Mouse (Mus musculus) common myeloid progenitor, adult 5-6 weeks (primary cell): Measurements from ENCODE around the gene Zfp652. TPM values are rescaled to one million over a fixed set of nuclear protein-coding genes. Genes with fewer than 3 reads are reported as not detected.

Experiments used
- ATAC-seq: replicated peaks from 2 replicates; pipeline ENCODE4 v1.8.0; 2016; ENCODE audit warnings: low read depth, mild to moderate bottlenecking, moderate TSS enrichment, inconsistent platforms; ENCODE audit not compliant: poor library complexity, severe bottlenecking
- total RNA-seq: library from RNA; stranded (forward); fragments of 200-1000, 187-1606 nt; gene quantifications from 2 replicates; pipeline ENCODE4 v1.2.3, GENCODE M21; 2017

Gene Zfp652
- total RNA-seq, 1 experiment from 2014 or later: 22.2 TPM

GRCm38 (mm10) chr11:95794201-95794600 is 81.7 kb downstream of the Zfp652 start:
- ATAC-seq: no peak

GRCm38 (mm10) chr11:95795582-95795981 is 83.1 kb downstream of the Zfp652 start:
- ATAC-seq: no peak

GRCm38 (mm10) chr11:95805010-95805409 is 92.5 kb downstream of the Zfp652 start:
- no peak for ATAC-seq

GRCm38 (mm10) chr11:95805527-95805926 is 93.1 kb downstream of the Zfp652 start:
- peak; percentile 48 for ATAC-seq

GRCm38 (mm10) chr11:95807884-95808283 is 95.4 kb downstream of the Zfp652 start:
- ATAC-seq: no peak

- peak; percentile 52 for ATAC-seq
Observed at GRCm38 (mm10) chr11:95808448-95809011, 96.1 kb downstream of the Zfp652 start.

GRCm38 (mm10) chr11:95809603-95810002 is 97.1 kb downstream of the Zfp652 start:
- ATAC-seq: no peak

- ATAC-seq: 0 out of 2 replicates have a peak, but pooled peaks have one; percentile 12
Observed at GRCm38 (mm10) chr11:95810828-95811227, 98.4 kb downstream of the Zfp652 start.

GRCm38 (mm10) chr11:95811741-95812140 is 99.3 kb downstream of the Zfp652 start:
- ATAC-seq: no peak

- no peak for ATAC-seq
Observed at GRCm38 (mm10) chr11:95812224-95812623, 99.8 kb downstream of the Zfp652 start.

GRCm38 (mm10) chr11:95814101-95814500 is 101.6 kb downstream of the Zfp652 start:
- no peak for ATAC-seq

- no peak for ATAC-seq
Observed at GRCm38 (mm10) chr11:95814857-95815256, 102.4 kb downstream of the Zfp652 start.

- ATAC-seq: no peak
Observed at GRCm38 (mm10) chr11:95815412-95815811, 102.9 kb downstream of the Zfp652 start.

- ATAC-seq: no peak
Observed at GRCm38 (mm10) chr11:95819138-95819537, 106.7 kb downstream of the Zfp652 start.

GRCm38 (mm10) chr11:95821511-95821910 is 109.0 kb downstream of the Zfp652 start:
- ATAC-seq: no peak

GRCm38 (mm10) chr11:95822437-95822836 is 110.0 kb downstream of the Zfp652 start:
- ATAC-seq: no peak

- peak; percentile 71 for ATAC-seq
Observed at GRCm38 (mm10) chr11:95824071-95824876, 111.8 kb downstream of the Zfp652 start, which contains the start of gene Phospho1. Gene Phospho1 (plus strand): TSS chr11:95824499.

- ATAC-seq: no peak; the same call in 1 of the 2 replicates
Observed at GRCm38 (mm10) chr11:95824877-95825243, 112.4 kb downstream of the Zfp652 start.

- no peak for ATAC-seq
Observed at GRCm38 (mm10) chr11:95825625-95826024, 113.2 kb downstream of the Zfp652 start.

- ATAC-seq: no peak
Observed at GRCm38 (mm10) chr11:95826317-95827167, 114.1 kb downstream of the Zfp652 start.

- no peak for ATAC-seq
Observed at GRCm38 (mm10) chr11:95827168-95827447, 114.6 kb downstream of the Zfp652 start.
